Mouse (Mus musculus) liver, embryonic 18 days (tissue): ENCODE measurements around the gene Sspn. TPM values are rescaled to one million over a fixed set of nuclear protein-coding genes. Genes with fewer than 3 reads are reported as not detected.

Source experiments
- polyA plus RNA-seq: library from polyadenylated mRNA; depleted of rRNA; stranded (reverse); fragments of >200 nt; gene quantifications from 2 replicates; pipeline ENCODE4 v1.2.3, GENCODE M21; 2012; rRNA removed

Sspn gene
- 0.19 and 0.20 TPM in 2 replicates for polyA plus RNA-seq

GRCm38 (mm10) chr6:145931341-145931740 is at the start of gene Sspn:
Sspn (plus strand) TSS chr6:145931641.

Other genes starting within 250 kb of the Sspn start
- 10.7 and 12.8 TPM in 2 replicates for gene Rassf8, start 184.9 kb upstream of the Sspn start, polyA plus RNA-seq
- 0.03 and 0.06 TPM in 2 replicates for gene Bhlhe41, start 66.1 kb upstream of the Sspn start, polyA plus RNA-seq